Mouse (Mus musculus) liver, embryonic 13.5 days (tissue): ENCODE measurements around the gene Eif2b5. TPM values are rescaled to one million over a fixed set of nuclear protein-coding genes. Genes with fewer than 3 reads are reported as not detected.
A peak's percentile ranks its signal among the peaks of the same experiment; 100 is the strongest.

ENCODE experiments used
- ATAC-seq: fragments of 200-750 bp; cut with Nextera tagmentation; 2 replicates; pipeline ENCODE4 v1.8.0; 2017; ENCODE audit warnings: low read depth, mild to moderate bottlenecking, moderate number of reproducible peaks, moderate library complexity
- DNase-seq: peaks from one replicate; pipeline ENCODE4 v3.0.0; 2022
- H3K27ac ChIP-seq: fragments of 300-500 bp; sonication (generic); 2 replicates; pipeline ENCODE4 v1.5.1; 2015; ENCODE audit warnings: moderate library complexity, mild to moderate bottlenecking, inconsistent platforms
- H3K27me3 ChIP-seq: fragments of 300-500 bp; sonication (generic); 2 replicates; pipeline ENCODE4 v1.6.1; 2015; ENCODE audit warnings: mild to moderate bottlenecking, inconsistent platforms
- H3K36me3 ChIP-seq: fragments of 300-500 bp; sonication (generic); 2 replicates; pipeline ENCODE4 v1.6.1; 2015; ENCODE audit warnings: mild to moderate bottlenecking, inconsistent platforms
- H3K4me1 ChIP-seq: fragments of 300-500 bp; sonication (generic); replicated peaks from 2 replicates; pipeline ENCODE4 v1.6.1; 2015; ENCODE audit warnings: inconsistent platforms
- H3K4me2 ChIP-seq: fragments of 300-500 bp; sonication (generic); 2 replicates; pipeline ENCODE4 v1.6.1; 2015; ENCODE audit warnings: inconsistent platforms, mild to moderate bottlenecking, moderate library complexity
- H3K4me3 ChIP-seq: fragments of 300-500 bp; sonication (generic); replicated peaks from 2 replicates; pipeline ENCODE4 v1.5.1; 2015; ENCODE audit warnings: mild to moderate bottlenecking, inconsistent platforms
- H3K9ac ChIP-seq: fragments of 300-500 bp; sonication (generic); 2 replicates; pipeline ENCODE4 v1.6.1; 2015; ENCODE audit warnings: mild to moderate bottlenecking, inconsistent platforms
- H3K9me3 ChIP-seq: fragments of 300-500 bp; sonication (generic); replicated peaks from 2 replicates; pipeline ENCODE4 v1.6.1; 2016; ENCODE audit warnings: inconsistent platforms
- WGBS: fragments of 180-500 bp; shearing (Covaris S2); methylation state at CpG from one replicate; pipeline ENCODE4 v1.1.7; 2015; ENCODE audit not compliant: insufficient replicate concordance; 5-methylcytosine and 5-hydroxymethylcytosine counted together
- polyA plus RNA-seq: library from polyadenylated mRNA; unstranded; fragments of >200 nt; fragmentation: Nextera tagmentation; extraction: Ambion mirVana; gene quantifications from 2 replicates; pipeline ENCODE4 v1.2.1, GENCODE M21; 2015

The Eif2b5 gene
- polyA plus RNA-seq, 1 experiment from 2014 or later, result 71.1 TPM

DNA sequence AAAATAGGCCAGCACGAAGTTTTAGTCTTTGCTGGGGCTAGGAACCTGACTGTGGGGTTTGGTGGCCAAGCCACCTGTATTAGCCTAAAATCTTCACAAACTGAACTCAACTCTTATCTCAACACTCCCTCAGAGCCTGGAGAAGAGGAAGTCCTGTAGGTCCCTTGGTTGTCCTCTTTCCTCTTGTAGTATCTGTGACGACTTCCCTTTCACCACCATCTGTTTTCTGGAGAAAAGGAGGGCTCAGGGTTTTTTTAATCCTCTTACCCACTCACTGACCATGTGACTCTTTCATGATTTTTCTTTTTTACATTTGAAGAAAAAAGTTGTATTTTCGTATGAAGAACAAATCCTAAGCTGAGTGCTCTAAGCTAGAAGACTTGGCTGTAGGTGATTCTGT is 41.0 kb downstream of the Eif2b5 start:
- Histone ChIP-seq H3K9ac (no peak overlapping the region), H3K36me3 (peaks cover 69% of the 10 kb centered on the region)

DNA sequence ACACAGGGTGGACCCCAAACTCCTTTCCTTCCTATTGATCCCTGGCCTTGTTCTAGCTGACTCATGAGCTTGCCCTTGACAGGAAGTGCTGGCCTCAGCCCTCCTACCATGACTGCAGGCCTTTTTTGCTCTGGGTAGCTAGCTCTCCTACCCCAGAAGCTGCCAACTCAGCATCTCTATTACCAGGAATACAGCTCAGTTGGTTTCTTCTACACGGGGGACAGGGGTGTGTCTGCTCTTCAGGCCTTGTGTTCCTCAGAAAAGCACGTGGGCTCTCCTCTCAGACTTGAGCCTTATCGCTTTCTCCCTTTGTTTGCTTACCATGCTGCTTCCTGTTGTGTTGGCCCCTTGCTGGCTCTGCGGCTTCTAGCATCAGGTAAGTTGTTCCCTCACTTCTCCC is 41.8 kb downstream of the Eif2b5 start:
- Histone ChIP-seq H3K27ac (0 out of 2 replicates have a peak overlapping the region, but pooled peaks have one; percentile 43), H3K36me3 (peaks cover 77% of the 10 kb centered on the region), H3K9ac (peak overlapping the region; percentile 17; the same call in 1 of the 2 replicates), H3K4me2 (no peak overlapping the region; the same call in 1 of the 2 replicates), H3K9me3 (no peaks in the 10 kb centered on the region), H3K4me1 (peaks cover 46% of the 10 kb centered on the region), H3K27me3 (no peaks in the 10 kb centered on the region), H3K4me3 (no peak overlapping the region)
- ATAC-seq, result no peak
- WGBS, result 34% methylated on average over 4 of the region's 4 CpGs
- no peak for DNase-seq

More for the DNA sequence above, 41.0 kb downstream of the Eif2b5 start:
- no peak for DNase-seq
- H3K27me3 ChIP-seq, result no peaks in the 10 kb centered on the region
- H3K4me3 ChIP-seq, result no peak overlapping the region
- WGBS, result 40% methylated on average over 3 of the region's 3 CpGs
- H3K27ac ChIP-seq, result peak overlapping the region; percentile 43; the same call in 1 of the 2 replicates
- no peaks in the 10 kb centered on the region for H3K9me3 ChIP-seq
- H3K4me1 ChIP-seq, result peaks cover 47% of the 10 kb centered on the region
- ATAC-seq, result no peak
- no peak overlapping the region for H3K4me2 ChIP-seq

DNA sequence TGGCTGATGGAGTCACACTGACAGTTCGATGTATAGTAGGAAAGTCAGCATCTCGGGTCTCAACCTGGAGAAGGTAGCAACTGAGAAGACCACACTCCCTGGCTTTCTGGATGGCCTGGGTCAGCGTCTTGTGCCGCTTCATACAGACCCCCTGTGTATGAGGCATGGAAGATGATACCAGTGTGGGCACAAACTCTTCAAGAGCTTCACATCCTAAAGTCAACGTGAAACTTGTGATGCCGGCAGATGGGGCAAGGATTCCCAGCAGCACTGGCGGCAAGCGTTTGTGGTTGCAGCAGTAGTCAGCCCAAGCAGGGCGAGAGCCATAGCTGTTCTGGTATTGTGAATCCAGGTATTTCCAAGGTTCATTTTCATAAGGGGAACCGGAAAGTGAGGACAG is 47.1 kb downstream of the Eif2b5 start:
- Histone ChIP-seq H3K9ac (no peak overlapping the region), H3K9me3 (no peaks in the 10 kb centered on the region), H3K36me3 (peaks cover 63% of the 10 kb centered on the region), H3K27ac (no peak overlapping the region), H3K4me1 (peaks cover 34% of the 10 kb centered on the region), H3K4me2 (no peak overlapping the region), H3K4me3 (no peak overlapping the region), H3K27me3 (no peaks in the 10 kb centered on the region)
- DNase-seq (no peak), ATAC-seq (no peak)
- 88% methylated on average over 10 of the region's 10 CpGs for WGBS

DNA sequence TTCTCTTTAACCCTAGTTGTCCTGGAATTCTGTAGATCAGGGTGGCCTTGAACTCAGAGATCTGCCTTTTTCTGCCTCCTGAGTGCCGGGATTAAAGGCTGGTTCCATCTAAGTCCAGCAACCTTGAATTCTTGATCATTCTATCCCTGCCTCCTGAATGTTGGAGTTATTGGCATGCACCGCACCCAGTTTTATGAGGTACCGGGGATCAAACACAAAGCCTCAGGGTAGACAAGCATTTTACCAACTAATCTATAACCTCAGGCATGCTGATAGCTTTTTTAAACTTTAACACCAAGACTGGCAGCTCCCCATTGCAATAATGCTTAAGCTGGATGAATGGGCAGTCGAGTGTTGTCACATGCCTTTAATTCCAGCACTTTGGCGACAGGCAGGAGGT is 48.8 kb downstream of the Eif2b5 start:
- WGBS, result 51% methylated on average over 5 of the region's 5 CpGs
- peak overlapping the region; percentile 87 for H3K4me2 ChIP-seq
- H3K27ac ChIP-seq, result peak overlapping the region; percentile 82
- H3K4me3 ChIP-seq, result peak overlapping the region; percentile 75
- ATAC-seq (no peak), DNase-seq (no peak)
- no peaks in the 10 kb centered on the region for H3K9me3 ChIP-seq
- peak overlapping the region; percentile 78 for H3K9ac ChIP-seq
- H3K4me1 ChIP-seq, result peaks cover 33% of the 10 kb centered on the region
- no peaks in the 10 kb centered on the region for H3K27me3 ChIP-seq
- peaks cover 63% of the 10 kb centered on the region for H3K36me3 ChIP-seq

DNA sequence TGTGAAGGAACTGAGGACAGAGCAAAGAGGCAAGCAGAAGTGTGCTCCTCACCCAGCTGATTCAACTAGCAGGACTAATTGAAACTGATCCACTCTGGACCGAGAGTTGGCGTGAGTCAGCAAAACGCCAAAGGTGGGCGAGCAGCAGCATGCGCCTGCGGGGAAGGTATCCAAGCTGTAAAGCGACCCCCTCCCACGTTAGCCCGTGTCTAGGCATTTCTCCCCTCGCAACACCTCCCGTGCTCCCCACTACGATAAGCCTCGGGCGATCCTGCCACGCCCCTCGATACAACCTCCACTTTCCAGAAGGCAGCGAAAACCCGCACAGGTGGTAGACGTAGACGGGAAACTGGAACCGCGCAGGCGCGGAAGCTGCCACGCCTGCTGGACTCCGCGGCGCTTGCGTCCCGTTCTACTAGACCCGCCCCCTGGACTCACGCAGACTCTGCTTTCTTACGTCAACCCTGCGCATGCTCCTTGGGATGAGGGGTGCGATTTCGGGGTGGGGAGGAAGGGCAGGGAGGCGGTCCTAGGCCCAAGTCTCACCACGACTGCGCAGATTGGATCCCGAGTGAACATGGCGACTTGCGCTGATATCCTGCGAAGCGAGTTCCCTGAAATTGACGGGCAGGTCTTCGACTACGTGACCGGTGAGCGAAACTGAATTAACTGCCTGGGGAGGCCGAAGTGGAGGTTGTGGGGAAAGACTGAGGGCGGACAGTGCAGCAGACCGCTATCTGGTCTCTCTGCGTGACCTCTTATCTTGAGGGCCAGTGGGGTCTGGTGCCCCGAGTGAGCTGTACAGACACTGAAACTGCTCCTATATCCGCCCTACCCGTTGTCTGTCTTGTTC is 49.7 kb downstream of the Eif2b5 start, which contains the start of gene Abcf3:
Abcf3 (plus strand) TSS at position 482 of the 853 bp plus-strand sequence.
- Histone ChIP-seq H3K4me3 (peak within 1 kb of the TSS; percentile 75), H3K9me3 (no peaks in the 10 kb centered on the region), H3K27me3 (no peaks in the 10 kb centered on the region), H3K9ac (peak within 1 kb of the TSS; percentile 78), H3K4me1 (peaks cover 33% of the 10 kb centered on the region), H3K4me2 (peak within 1 kb of the TSS; percentile 87), H3K36me3 (peaks cover 64% of the 10 kb centered on the region), H3K27ac (peak within 1 kb of the TSS; percentile 82)
- under 1% methylated on average over 56 of the region's 56 CpGs for WGBS
- DNase-seq (peak; percentile 98), ATAC-seq (peak; percentile 98)

DNA sequence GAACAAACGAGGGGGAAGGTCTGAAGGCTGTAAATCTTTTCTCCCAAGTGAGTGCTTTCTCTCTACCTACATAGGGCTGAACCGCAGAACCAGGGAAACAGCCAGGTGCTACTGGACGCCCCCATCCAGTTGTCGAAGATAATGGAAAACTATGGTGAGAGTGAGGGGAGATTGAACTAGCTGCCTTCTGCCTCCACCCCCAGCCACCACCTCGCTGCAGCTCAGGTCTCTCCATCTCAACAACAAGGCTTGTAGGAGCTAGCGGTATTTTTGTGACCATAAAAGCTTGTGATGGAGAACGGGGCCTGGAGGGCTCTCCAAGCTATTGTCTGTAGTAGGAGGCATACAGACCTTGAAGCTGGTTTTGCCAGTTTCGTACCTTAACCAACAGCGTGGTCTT is 50.5 kb downstream of the Eif2b5 start:
- Histone ChIP-seq H3K36me3 (peaks cover 63% of the 10 kb centered on the region), H3K9me3 (no peaks in the 10 kb centered on the region), H3K27ac (peak overlapping the region; percentile 75), H3K27me3 (no peaks in the 10 kb centered on the region), H3K4me1 (peaks cover 33% of the 10 kb centered on the region), H3K4me3 (peak overlapping the region; percentile 75), H3K4me2 (peak overlapping the region; percentile 87), H3K9ac (peak overlapping the region; percentile 77)
- no peak for ATAC-seq
- no peak for DNase-seq
- WGBS, result 42% methylated on average over 9 of the region's 9 CpGs

DNA sequence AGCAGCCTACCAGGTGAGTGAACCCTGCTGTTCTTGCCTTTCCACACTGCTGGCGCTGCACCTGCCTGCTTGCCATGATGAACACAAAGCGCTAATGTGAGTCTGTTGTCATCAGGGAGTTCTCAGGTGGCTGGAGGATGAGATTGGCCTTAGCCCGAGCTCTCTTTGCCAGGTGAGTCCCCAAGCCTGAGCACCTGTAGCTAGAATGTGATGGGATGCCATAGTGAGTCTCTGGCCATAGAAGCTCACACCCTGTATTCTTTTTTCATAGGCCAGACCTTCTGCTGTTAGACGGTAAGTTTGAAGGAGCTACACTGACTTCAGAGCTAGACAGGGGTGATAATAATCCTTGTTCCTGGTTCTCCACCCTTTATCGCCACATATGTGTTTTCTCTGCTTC is 53.1 kb downstream of the Eif2b5 start:
- Histone ChIP-seq H3K9ac (no peak overlapping the region), H3K4me1 (peaks cover 30% of the 10 kb centered on the region), H3K27ac (no peak overlapping the region), H3K27me3 (no peaks in the 10 kb centered on the region), H3K36me3 (peaks cover 62% of the 10 kb centered on the region), H3K4me3 (no peak overlapping the region), H3K9me3 (no peaks in the 10 kb centered on the region), H3K4me2 (no peak overlapping the region)
- WGBS, result 89% methylated on average over 5 of the region's 5 CpGs
- no peak for ATAC-seq
- no peak for DNase-seq

DNA sequence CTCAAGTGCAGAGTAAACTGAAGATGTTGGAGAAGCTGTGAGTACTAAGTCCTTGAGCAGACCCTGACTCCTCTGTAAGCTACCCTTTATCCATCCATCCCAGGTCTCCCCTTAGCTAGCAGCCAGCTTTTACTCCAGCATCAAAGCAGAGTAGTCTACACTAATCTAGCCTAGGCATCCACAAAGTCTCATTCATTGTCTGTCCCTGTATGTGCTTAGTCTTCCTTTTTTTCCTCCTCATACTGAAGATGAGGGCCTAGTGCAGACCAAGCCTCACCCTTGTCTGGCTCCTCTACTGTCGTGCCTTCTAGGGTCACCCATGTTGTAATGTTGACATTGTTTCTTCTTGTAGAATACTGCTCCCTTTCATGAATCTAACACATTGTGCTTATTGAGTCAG is 54.0 kb downstream of the Eif2b5 start:
- WGBS, result 74% methylated on average over 1 of the region's 1 CpGs
- peaks cover 22% of the 10 kb centered on the region for H3K4me1 ChIP-seq
- H3K27me3 ChIP-seq, result no peaks in the 10 kb centered on the region
- no peak overlapping the region for H3K4me3 ChIP-seq
- no peak overlapping the region for H3K27ac ChIP-seq
- ATAC-seq (no peak), DNase-seq (no peak)
- no peak overlapping the region for H3K9ac ChIP-seq
- H3K9me3 ChIP-seq, result no peaks in the 10 kb centered on the region
- H3K36me3 ChIP-seq, result peaks cover 66% of the 10 kb centered on the region
- no peak overlapping the region for H3K4me2 ChIP-seq

DNA sequence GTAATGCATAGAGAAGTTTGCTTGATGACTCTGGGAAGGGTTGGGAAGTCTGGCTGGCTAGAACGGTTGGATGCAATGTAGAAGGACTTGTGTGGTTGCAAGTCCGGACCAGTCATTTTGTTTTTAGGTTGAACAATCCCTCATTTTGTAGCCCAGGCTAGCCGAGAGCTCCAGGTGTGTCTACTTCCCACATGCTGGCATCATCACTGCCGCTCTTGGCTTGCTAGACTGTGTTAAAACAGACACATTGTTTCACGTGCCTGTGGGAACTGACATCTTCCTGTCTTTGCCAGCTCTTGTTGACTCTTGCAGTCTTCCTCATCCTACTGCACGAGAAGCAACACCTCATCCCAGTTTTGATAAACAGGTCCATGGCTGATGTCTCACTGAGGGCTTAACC is 56.4 kb downstream of the Eif2b5 start:
- no peak overlapping the region for H3K4me2 ChIP-seq

DNA sequence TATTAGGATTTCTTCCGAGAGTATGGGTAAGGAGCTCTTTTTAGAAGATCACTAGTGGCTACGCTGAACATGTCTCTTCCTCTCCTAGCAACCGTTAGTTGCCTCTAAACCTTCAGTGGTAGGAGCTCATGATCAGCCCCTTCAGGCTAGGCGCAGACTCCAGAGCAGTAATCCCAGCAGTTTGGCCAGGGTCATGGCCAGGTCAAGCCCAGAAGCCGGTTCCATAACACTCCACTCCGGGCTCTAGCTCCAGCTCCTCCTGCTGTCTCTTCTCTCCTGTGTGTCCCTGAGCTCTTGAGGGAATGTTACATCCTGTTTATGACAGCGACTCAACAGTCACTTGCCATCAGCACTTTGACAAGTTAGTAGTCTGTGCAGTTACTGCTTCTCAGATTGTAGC is 58.8 kb downstream of the Eif2b5 start:
- Histone ChIP-seq H3K9ac (no peak overlapping the region), H3K36me3 (peaks cover 90% of the 10 kb centered on the region), H3K4me2 (no peak overlapping the region), H3K4me3 (no peak overlapping the region), H3K27ac (no peak overlapping the region), H3K9me3 (no peaks in the 10 kb centered on the region), H3K27me3 (no peaks in the 10 kb centered on the region), H3K4me1 (no peaks in the 10 kb centered on the region)
- DNase-seq (no peak), ATAC-seq (no peak)
- 76% methylated on average over 7 of the region's 7 CpGs for WGBS

More for the DNA sequence above, 56.4 kb downstream of the Eif2b5 start:
- Histone ChIP-seq H3K27me3 (no peaks in the 10 kb centered on the region), H3K4me1 (peaks cover 5% of the 10 kb centered on the region), H3K4me3 (no peak overlapping the region), H3K9me3 (no peaks in the 10 kb centered on the region), H3K9ac (no peak overlapping the region), H3K27ac (no peak overlapping the region), H3K36me3 (peaks cover 88% of the 10 kb centered on the region)
- 80% methylated on average over 6 of the region's 6 CpGs for WGBS
- ATAC-seq, result no peak
- no peak for DNase-seq
